Mouse (Mus musculus) neural tube, embryonic 14.5 days (tissue): ENCODE results near the gene Tenm4. TPM values are rescaled to one million over a fixed set of nuclear protein-coding genes. Genes with fewer than 3 reads are reported as not detected.
A peak's percentile ranks its signal among the peaks of the same experiment; 100 is the strongest.

Experiments
- ATAC-seq: fragments of 200-750 bp; cut with Nextera tagmentation; 2 replicates; pipeline ENCODE4 v1.8.0; 2017; ENCODE audit warnings: low read depth, mild to moderate bottlenecking, moderate TSS enrichment, moderate library complexity
- H3K27ac ChIP-seq: fragments of 300-500 bp; sonication (generic); 2 replicates; pipeline ENCODE4 v1.5.1; 2014; ENCODE audit warnings: low read depth, mild to moderate bottlenecking, control low read depth, low read length, moderate library complexity, mixed read lengths
- H3K27me3 ChIP-seq: fragments of 300-500 bp; sonication (generic); 2 replicates; pipeline ENCODE4 v1.6.1; 2014; ENCODE audit warnings: low read length; ENCODE audit not compliant: control insufficient read depth, insufficient read depth
- H3K36me3 ChIP-seq: fragments of 300-500 bp; sonication (generic); 2 replicates; pipeline ENCODE4 v1.6.1; 2014; ENCODE audit warnings: low read length, mixed read lengths; ENCODE audit not compliant: control insufficient read depth, insufficient read depth
- H3K4me1 ChIP-seq: fragments of 300-500 bp; sonication (generic); 2 replicates; pipeline ENCODE4 v1.6.1; 2014; ENCODE audit warnings: low read length; ENCODE audit not compliant: control insufficient read depth, insufficient read depth
- H3K4me2 ChIP-seq: fragments of 300-500 bp; sonication (generic); 2 replicates; pipeline ENCODE4 v1.6.1; 2014; ENCODE audit warnings: mild to moderate bottlenecking, low read depth, low read length, control low read depth
- H3K4me3 ChIP-seq: fragments of 300-500 bp; sonication (generic); 2 replicates; pipeline ENCODE4 v1.5.1; 2014; ENCODE audit warnings: low read depth, low read length, control low read depth, mixed read lengths
- H3K9ac ChIP-seq: fragments of 300-500 bp; sonication (generic); replicated peaks from 2 replicates; pipeline ENCODE4 v1.6.1; 2014; ENCODE audit warnings: low read depth, mild to moderate bottlenecking, control low read depth, low read length, mixed read lengths
- H3K9me3 ChIP-seq: fragments of 300-500 bp; sonication (generic); 2 replicates; pipeline ENCODE4 v1.6.1; 2016; ENCODE audit warnings: low read length; ENCODE audit not compliant: control insufficient read depth
- WGBS: fragments of 180-500 bp; shearing (Covaris S2); extraction: QIAGEN DNeasy Blood & Tissue Kit; methylation state at CpG from one replicate; pipeline ENCODE4 v1.1.7; 2014; 5-methylcytosine and 5-hydroxymethylcytosine counted together
- polyA plus RNA-seq: library from polyadenylated mRNA; unstranded; fragments of >200 nt; fragmentation: Nextera tagmentation; extraction: Ambion mirVana; gene quantifications from 2 replicates; pipeline ENCODE4 v1.2.1, GENCODE M21; 2014

The Tenm4 gene
- polyA plus RNA-seq, 1 experiment from 2014 or later: 54.8 TPM

GRCm38 (mm10) chr7:96554277-96554690, 383.2 kb downstream of the Tenm4 start:
- Histone ChIP-seq H3K4me2 (no peak overlapping the region), H3K4me3 (no peak overlapping the region), H3K36me3 (no peaks in the 10 kb centered on the region), H3K4me1 (peaks cover 16% of the 10 kb centered on the region), H3K9me3 (no peaks in the 10 kb centered on the region), H3K9ac (no peak overlapping the region), H3K27me3 (no peaks in the 10 kb centered on the region), H3K27ac (no peak overlapping the region)
- WGBS: 51% methylated on average over 6 of the region's 6 CpGs
- ATAC-seq: 0 out of 2 replicates have a peak, but pooled peaks have one; percentile 13

GRCm38 (mm10) chr7:96555294-96555693, 384.2 kb downstream of the Tenm4 start:
- H3K9me3 ChIP-seq: no peaks in the 10 kb centered on the region
- peak; percentile 47; the same call in 1 of the 2 replicates for ATAC-seq
- H3K4me2 ChIP-seq: no peak overlapping the region
- H3K27me3 ChIP-seq: no peaks in the 10 kb centered on the region
- no peaks in the 10 kb centered on the region for H3K36me3 ChIP-seq
- WGBS: 11% methylated on average over 5 of the region's 5 CpGs
- H3K4me3 ChIP-seq: no peak overlapping the region
- no peak overlapping the region; the same call in 1 of the 2 replicates for H3K27ac ChIP-seq
- no peak overlapping the region for H3K9ac ChIP-seq
- peaks cover 16% of the 10 kb centered on the region for H3K4me1 ChIP-seq

GRCm38 (mm10) chr7:96556756-96557155, 385.7 kb downstream of the Tenm4 start:
- ATAC-seq: no peak
- 55% methylated on average over 5 of the region's 5 CpGs for WGBS

GRCm38 (mm10) chr7:96562890-96563289, 391.8 kb downstream of the Tenm4 start:
- H3K9me3 ChIP-seq: no peaks in the 10 kb centered on the region
- H3K36me3 ChIP-seq: no peaks in the 10 kb centered on the region
- 72% methylated on average over 3 of the region's 3 CpGs for WGBS
- no peak overlapping the region for H3K27ac ChIP-seq
- H3K27me3 ChIP-seq: no peaks in the 10 kb centered on the region
- ATAC-seq: no peak
- H3K4me3 ChIP-seq: no peak overlapping the region
- H3K4me2 ChIP-seq: no peak overlapping the region
- H3K4me1 ChIP-seq: no peaks in the 10 kb centered on the region
- no peak overlapping the region for H3K9ac ChIP-seq

More at GRCm38 (mm10) chr7:96556756-96557155, 385.7 kb downstream of the Tenm4 start:
- no peaks in the 10 kb centered on the region for H3K27me3 ChIP-seq
- H3K4me1 ChIP-seq: peaks cover 16% of the 10 kb centered on the region
- H3K4me3 ChIP-seq: no peak overlapping the region
- H3K9ac ChIP-seq: no peak overlapping the region
- no peaks in the 10 kb centered on the region for H3K36me3 ChIP-seq
- H3K9me3 ChIP-seq: no peaks in the 10 kb centered on the region
- H3K4me2 ChIP-seq: no peak overlapping the region
- H3K27ac ChIP-seq: no peak overlapping the region

GRCm38 (mm10) chr7:96563329-96564065, 392.5 kb downstream of the Tenm4 start:
- ATAC-seq: no peak
- 34% methylated on average over 3 of the region's 3 CpGs for WGBS
- Histone ChIP-seq H3K9me3 (no peaks in the 10 kb centered on the region), H3K4me1 (no peaks in the 10 kb centered on the region), H3K27ac (no peak overlapping the region), H3K27me3 (no peaks in the 10 kb centered on the region), H3K36me3 (no peaks in the 10 kb centered on the region), H3K9ac (no peak overlapping the region), H3K4me3 (no peak overlapping the region), H3K4me2 (no peak overlapping the region)

GRCm38 (mm10) chr7:96565806-96566205, 394.8 kb downstream of the Tenm4 start:
- no peaks in the 10 kb centered on the region for H3K27me3 ChIP-seq
- no peaks in the 10 kb centered on the region for H3K9me3 ChIP-seq
- H3K36me3 ChIP-seq: no peaks in the 10 kb centered on the region
- 72% methylated on average over 4 of the region's 4 CpGs for WGBS
- no peak overlapping the region for H3K4me2 ChIP-seq
- H3K27ac ChIP-seq: no peak overlapping the region
- no peak overlapping the region for H3K4me3 ChIP-seq
- no peaks in the 10 kb centered on the region for H3K4me1 ChIP-seq
- no peak for ATAC-seq
- H3K9ac ChIP-seq: no peak overlapping the region

- no peak overlapping the region for H3K9ac ChIP-seq
- H3K36me3 ChIP-seq: no peaks in the 10 kb centered on the region
- H3K4me1 ChIP-seq: no peaks in the 10 kb centered on the region
- H3K9me3 ChIP-seq: no peaks in the 10 kb centered on the region
- ATAC-seq: no peak
- H3K4me3 ChIP-seq: no peak overlapping the region
- no peak overlapping the region for H3K27ac ChIP-seq
- no peaks in the 10 kb centered on the region for H3K27me3 ChIP-seq
- 83% methylated on average over 4 of the region's 4 CpGs for WGBS
- H3K4me2 ChIP-seq: no peak overlapping the region
Observed at GRCm38 (mm10) chr7:96566260-96566659, 395.2 kb downstream of the Tenm4 start.

GRCm38 (mm10) chr7:96568034-96568433, 397.0 kb downstream of the Tenm4 start:
- Histone ChIP-seq H3K27ac (no peak overlapping the region), H3K27me3 (no peaks in the 10 kb centered on the region), H3K36me3 (no peaks in the 10 kb centered on the region), H3K4me2 (no peak overlapping the region), H3K4me1 (no peaks in the 10 kb centered on the region), H3K4me3 (no peak overlapping the region), H3K9me3 (no peaks in the 10 kb centered on the region), H3K9ac (no peak overlapping the region)
- ATAC-seq: no peak
- WGBS: 66% methylated on average over 3 of the region's 3 CpGs

GRCm38 (mm10) chr7:96570965-96571364, 399.9 kb downstream of the Tenm4 start:
- no peak overlapping the region for H3K27ac ChIP-seq
- H3K9ac ChIP-seq: no peak overlapping the region
- H3K27me3 ChIP-seq: no peaks in the 10 kb centered on the region
- no peak for ATAC-seq
- H3K4me2 ChIP-seq: no peak overlapping the region
- peaks cover 12% of the 10 kb centered on the region; the same call in 1 of the 2 replicates for H3K4me1 ChIP-seq
- no peaks in the 10 kb centered on the region for H3K36me3 ChIP-seq
- no peaks in the 10 kb centered on the region for H3K9me3 ChIP-seq
- H3K4me3 ChIP-seq: no peak overlapping the region
